Mouse (Mus musculus) forebrain, embryonic 14.5 days (tissue): ENCODE measurements around the gene Cplx3. TPM values are rescaled to one million over a fixed set of nuclear protein-coding genes. Genes with fewer than 3 reads are reported as not detected.

Experiments used
- ATAC-seq: fragments of 200-750 bp; cut with Nextera tagmentation; 2 replicates; pipeline ENCODE4 v1.8.0; 2017; ENCODE audit warnings: mild to moderate bottlenecking, moderate library complexity
- DNase-seq: peaks from one replicate; pipeline ENCODE4 v3.0.0-alpha.2; 2015; ENCODE audit warnings: low spot score
- H3K27ac ChIP-seq: fragments of 300-500 bp; sonication (generic); 2 replicates; pipeline ENCODE4 v1.5.1; 2014; ENCODE audit warnings: low read depth, mild to moderate bottlenecking, control low read depth, low read length, moderate library complexity
- H3K27me3 ChIP-seq: fragments of 300-500 bp; sonication (generic); replicated peaks from 2 replicates; pipeline ENCODE4 v1.6.1; 2014; ENCODE audit warnings: low read length, control low read depth, mixed read lengths; ENCODE audit not compliant: control insufficient read depth, insufficient read depth
- H3K36me3 ChIP-seq: fragments of 300-500 bp; sonication (generic); 2 replicates; pipeline ENCODE4 v1.6.1; 2014; ENCODE audit warnings: low read length, control low read depth; ENCODE audit not compliant: control insufficient read depth, insufficient read depth
- H3K4me1 ChIP-seq: fragments of 300-500 bp; sonication (generic); 2 replicates; pipeline ENCODE4 v1.6.1; 2014; ENCODE audit warnings: antibody characterized with exemption, low read length, control low read depth; ENCODE audit not compliant: control insufficient read depth, insufficient read depth
- H3K4me2 ChIP-seq: fragments of 300-500 bp; sonication (generic); 2 replicates; pipeline ENCODE4 v1.6.1; 2014; ENCODE audit warnings: mild to moderate bottlenecking, control low read depth, low read length
- H3K4me3 ChIP-seq: fragments of 300-500 bp; sonication (generic); 2 replicates; pipeline ENCODE4 v1.5.1; 2014; ENCODE audit warnings: low read depth, low read length, control low read depth
- H3K9ac ChIP-seq: fragments of 300-500 bp; sonication (generic); 2 replicates; pipeline ENCODE4 v1.6.1; 2014; ENCODE audit warnings: mild to moderate bottlenecking, low read length, control low read depth, moderate library complexity
- H3K9me3 ChIP-seq: fragments of 300-500 bp; sonication (generic); replicated peaks from 2 replicates; pipeline ENCODE4 v1.6.1; 2016; ENCODE audit warnings: low read length, control low read depth, mixed read lengths; ENCODE audit not compliant: control insufficient read depth
- WGBS: fragments of 180-500 bp; shearing (Covaris S2); extraction: QIAGEN DNeasy Blood & Tissue Kit; methylation state at CpG from one replicate; pipeline ENCODE4 v1.1.7; 2014; 5-methylcytosine and 5-hydroxymethylcytosine counted together
- polyA plus RNA-seq: library from polyadenylated mRNA; unstranded; fragments of >200 nt; fragmentation: Nextera tagmentation; extraction: Ambion mirVana; gene quantifications from 2 replicates; pipeline ENCODE4 v1.2.1, GENCODE M21; 2014

Cplx3 gene
- polyA plus RNA-seq, 1 experiment from 2014 or later: 0.34 TPM

GRCm38 (mm10) chr9:57640384-57640783 is 34.3 kb upstream of the Cplx3 start:
- no peaks in the 10 kb centered on the region for H3K9me3 ChIP-seq
- WGBS: 30% methylated on average over 15 of the region's 15 CpGs

GRCm38 (mm10) chr9:57639661-57640328 is 33.7 kb upstream of the Cplx3 start:
- DNase-seq: no peak
- Histone ChIP-seq H3K27me3 (no peaks in the 10 kb centered on the region), H3K27ac (no peak overlapping the region), H3K4me2 (peak overlapping the region; percentile 24; the same call in 1 of the 2 replicates), H3K4me1 (peaks cover 48% of the 10 kb centered on the region), H3K9me3 (no peaks in the 10 kb centered on the region), H3K4me3 (no peak overlapping the region), H3K36me3 (peaks cover 25% of the 10 kb centered on the region), H3K9ac (peak overlapping the region; percentile 37)
- no peak for ATAC-seq
- 70% methylated on average over 5 of the region's 5 CpGs for WGBS

More at GRCm38 (mm10) chr9:57640384-57640783, 34.3 kb upstream of the Cplx3 start:
- H3K36me3 ChIP-seq: peaks cover 25% of the 10 kb centered on the region
- no peak overlapping the region for H3K4me3 ChIP-seq
- peaks cover 48% of the 10 kb centered on the region for H3K4me1 ChIP-seq
- H3K4me2 ChIP-seq: peak overlapping the region; percentile 24; the same call in 1 of the 2 replicates
- H3K9ac ChIP-seq: peak overlapping the region; percentile 37
- no peaks in the 10 kb centered on the region for H3K27me3 ChIP-seq
- DNase-seq: no peak
- no peak for ATAC-seq
- no peak overlapping the region for H3K27ac ChIP-seq

DNA sequence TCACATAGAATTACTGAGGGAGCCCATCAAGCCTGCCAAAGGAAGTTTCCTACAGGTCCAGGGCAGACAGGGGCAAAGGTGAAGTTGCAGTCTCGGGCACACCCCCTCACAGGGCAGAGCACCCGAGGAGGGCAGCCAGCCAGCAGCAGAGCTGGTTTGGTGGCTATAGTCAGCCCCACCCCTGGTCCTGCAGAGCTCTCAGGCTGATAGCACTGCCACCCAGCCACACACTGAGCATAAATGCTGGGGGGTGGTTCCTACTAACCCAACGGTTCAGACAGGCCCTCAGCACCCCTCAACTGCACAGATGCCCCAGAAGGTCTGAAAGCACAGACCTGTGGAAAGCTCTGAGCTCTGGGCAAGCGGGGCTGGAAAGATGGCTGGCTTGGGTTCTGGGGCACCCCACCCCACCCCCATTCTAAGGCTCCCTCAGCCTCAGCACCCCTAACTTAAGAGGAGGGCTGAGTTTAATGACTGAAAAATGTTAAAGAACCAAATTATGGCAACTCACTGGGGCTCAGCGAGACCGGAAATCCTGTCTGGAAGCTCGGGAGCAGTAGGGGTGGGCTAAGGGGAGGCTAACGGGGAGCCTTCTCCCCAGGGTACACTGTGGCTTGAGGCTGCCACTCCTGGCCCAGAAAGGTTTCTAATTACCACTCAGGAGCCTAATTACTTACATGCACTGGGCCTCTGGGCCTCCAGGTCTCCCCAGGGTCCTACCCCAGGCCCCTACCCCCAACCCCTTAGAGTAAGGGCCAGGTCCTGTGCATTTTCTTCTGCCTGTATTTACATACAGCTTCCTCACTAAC is 32.8 kb upstream of the Cplx3 start:
- Histone ChIP-seq H3K4me2 (no peak overlapping the region), H3K4me1 (peaks cover 43% of the 10 kb centered on the region), H3K27ac (peak overlapping the region; percentile 27), H3K9ac (peak overlapping the region; percentile 33; the same call in 1 of the 2 replicates), H3K4me3 (no peak overlapping the region), H3K36me3 (peaks cover 25% of the 10 kb centered on the region), H3K27me3 (no peaks in the 10 kb centered on the region), H3K9me3 (no peaks in the 10 kb centered on the region)
- ATAC-seq (no peak), DNase-seq (no peak)
- 45% methylated on average over 8 of the region's 8 CpGs for WGBS

DNA sequence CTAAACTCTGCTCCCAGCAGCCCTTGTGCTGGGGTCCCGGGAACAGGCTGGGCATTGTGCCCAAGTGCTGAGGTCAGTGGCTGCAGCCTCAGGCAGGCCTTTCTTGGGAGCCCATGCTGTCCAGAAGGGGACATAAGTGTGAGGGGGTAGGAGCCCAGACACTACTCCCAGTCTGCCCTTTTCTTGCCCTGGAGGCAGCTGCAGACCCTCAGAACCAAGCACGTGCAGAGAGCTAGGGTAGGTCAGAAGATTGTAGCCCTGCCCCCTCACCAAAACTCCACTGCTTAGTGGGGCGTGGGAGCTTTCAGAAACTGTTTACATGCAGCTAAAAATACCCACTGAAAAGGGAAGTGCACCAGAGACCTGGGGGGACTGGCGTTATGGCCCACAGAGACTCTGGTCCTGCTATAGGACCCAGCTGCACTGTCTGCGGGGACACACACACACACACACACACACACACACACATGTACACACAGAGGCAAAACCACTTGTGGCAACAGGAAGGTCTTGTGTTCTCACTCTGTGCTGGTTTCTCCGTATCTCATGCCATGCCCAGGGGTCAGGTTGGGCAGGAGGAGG is 31.8 kb upstream of the Cplx3 start:
- no peak overlapping the region for H3K4me3 ChIP-seq
- H3K27ac ChIP-seq: 0 out of 2 replicates have a peak overlapping the region, but pooled peaks have one; percentile 27
- no peak overlapping the region for H3K4me2 ChIP-seq
- ATAC-seq (no peak), DNase-seq (no peak)
- WGBS: 57% methylated on average over 6 of the region's 6 CpGs
- H3K36me3 ChIP-seq: peaks cover 29% of the 10 kb centered on the region
- no peaks in the 10 kb centered on the region for H3K27me3 ChIP-seq
- H3K4me1 ChIP-seq: peaks cover 33% of the 10 kb centered on the region
- no peaks in the 10 kb centered on the region for H3K9me3 ChIP-seq
- H3K9ac ChIP-seq: no peak overlapping the region

- H3K4me3 ChIP-seq: no peak overlapping the region
- no peak for DNase-seq
- no peak overlapping the region for H3K9ac ChIP-seq
Measured at GRCm38 (mm10) chr9:57637272-57637671, 31.2 kb upstream of the Cplx3 start.

GRCm38 (mm10) chr9:57633481-57634024 is 27.5 kb upstream of the Cplx3 start:
- ATAC-seq (peak; percentile 30; the same call in 1 of the 2 replicates), DNase-seq (peak; percentile 46)
- Histone ChIP-seq H3K4me2 (no peak overlapping the region), H3K9me3 (no peaks in the 10 kb centered on the region), H3K4me3 (no peak overlapping the region), H3K36me3 (peaks cover 37% of the 10 kb centered on the region), H3K4me1 (peaks cover 6% of the 10 kb centered on the region; the same call in 1 of the 2 replicates), H3K27me3 (no peaks in the 10 kb centered on the region), H3K9ac (no peak overlapping the region), H3K27ac (no peak overlapping the region)
- WGBS: 38% methylated on average over 4 of the region's 4 CpGs

More at GRCm38 (mm10) chr9:57637272-57637671, 31.2 kb upstream of the Cplx3 start:
- WGBS: 65% methylated on average over 3 of the region's 3 CpGs
- H3K27ac ChIP-seq: no peak overlapping the region
- peaks cover 31% of the 10 kb centered on the region for H3K4me1 ChIP-seq
- no peak overlapping the region for H3K4me2 ChIP-seq
- ATAC-seq: no peak
- H3K9me3 ChIP-seq: no peaks in the 10 kb centered on the region
- no peaks in the 10 kb centered on the region for H3K27me3 ChIP-seq
- peaks cover 25% of the 10 kb centered on the region for H3K36me3 ChIP-seq

DNA sequence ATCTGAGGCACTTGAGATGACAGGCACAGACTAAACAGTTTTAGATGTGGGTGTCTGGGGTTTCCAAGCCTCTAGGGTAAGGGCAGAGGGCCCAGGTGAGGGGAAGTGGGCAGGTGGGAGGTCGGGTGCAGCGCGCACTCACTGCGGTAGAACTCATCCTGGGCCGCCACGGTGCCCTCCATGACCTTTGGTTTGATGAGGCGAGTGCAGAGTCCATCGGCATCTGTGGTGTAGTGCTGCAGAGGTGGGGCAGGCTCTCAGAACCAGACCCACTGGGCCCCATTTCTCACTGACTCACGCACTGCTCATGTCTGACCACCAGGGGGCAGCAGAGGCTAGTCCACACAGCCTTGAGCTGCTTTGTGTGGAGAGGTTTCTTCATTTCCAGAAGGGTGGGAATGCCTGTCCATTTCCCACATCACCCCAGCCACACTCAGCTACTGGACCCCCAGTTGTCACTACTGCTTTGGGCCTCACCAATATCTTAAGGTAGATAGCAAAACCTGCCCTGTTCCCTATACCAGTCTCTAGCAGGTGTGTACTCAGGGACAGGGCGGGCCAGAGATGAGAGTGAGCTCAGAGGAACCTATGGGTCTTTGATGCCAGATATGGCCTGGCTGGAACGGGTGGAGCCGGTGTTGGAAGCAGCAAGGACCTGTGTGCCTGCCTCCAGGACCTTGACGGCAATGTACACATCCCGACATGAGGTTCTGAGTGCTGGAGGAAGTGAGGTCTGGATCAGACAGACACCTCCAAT is 23.2 kb upstream of the Cplx3 start:
- Histone ChIP-seq H3K4me3 (no peak overlapping the region), H3K9me3 (no peaks in the 10 kb centered on the region), H3K27ac (0 out of 2 replicates have a peak overlapping the region, but pooled peaks have one; percentile 27), H3K4me2 (no peak overlapping the region), H3K27me3 (no peaks in the 10 kb centered on the region), H3K4me1 (no peaks in the 10 kb centered on the region), H3K9ac (no peak overlapping the region), H3K36me3 (peaks cover 77% of the 10 kb centered on the region)
- 74% methylated on average over 14 of the region's 14 CpGs for WGBS
- ATAC-seq (peak; percentile 73), DNase-seq (peak; percentile 82)

GRCm38 (mm10) chr9:57628717-57629116 is 22.6 kb upstream of the Cplx3 start:
- ATAC-seq: no peak
- H3K4me3 ChIP-seq: no peak overlapping the region
- peaks cover 78% of the 10 kb centered on the region for H3K36me3 ChIP-seq
- H3K4me2 ChIP-seq: no peak overlapping the region
- 94% methylated on average over 12 of the region's 12 CpGs for WGBS
- no peaks in the 10 kb centered on the region for H3K4me1 ChIP-seq
- no peak for DNase-seq
- no peaks in the 10 kb centered on the region for H3K27me3 ChIP-seq
- no peak overlapping the region for H3K9ac ChIP-seq
- H3K27ac ChIP-seq: no peak overlapping the region
- H3K9me3 ChIP-seq: no peaks in the 10 kb centered on the region
